Mouse (Mus musculus) retina, embryonic 14.5 days (tissue): ENCODE results near the gene Eef1e1.
"Not testable (repeated sequence)": the region's sequence is repeated elsewhere in the genome, so short reads cannot be mapped to it uniquely, and the experiment has no call there.

ENCODE experiments used
- DNase-seq: peaks from one replicate; pipeline ENCODE4 v3.0.0-alpha.2; 2015; ENCODE audit warnings: low spot score

Gene Eef1e1

DNA sequence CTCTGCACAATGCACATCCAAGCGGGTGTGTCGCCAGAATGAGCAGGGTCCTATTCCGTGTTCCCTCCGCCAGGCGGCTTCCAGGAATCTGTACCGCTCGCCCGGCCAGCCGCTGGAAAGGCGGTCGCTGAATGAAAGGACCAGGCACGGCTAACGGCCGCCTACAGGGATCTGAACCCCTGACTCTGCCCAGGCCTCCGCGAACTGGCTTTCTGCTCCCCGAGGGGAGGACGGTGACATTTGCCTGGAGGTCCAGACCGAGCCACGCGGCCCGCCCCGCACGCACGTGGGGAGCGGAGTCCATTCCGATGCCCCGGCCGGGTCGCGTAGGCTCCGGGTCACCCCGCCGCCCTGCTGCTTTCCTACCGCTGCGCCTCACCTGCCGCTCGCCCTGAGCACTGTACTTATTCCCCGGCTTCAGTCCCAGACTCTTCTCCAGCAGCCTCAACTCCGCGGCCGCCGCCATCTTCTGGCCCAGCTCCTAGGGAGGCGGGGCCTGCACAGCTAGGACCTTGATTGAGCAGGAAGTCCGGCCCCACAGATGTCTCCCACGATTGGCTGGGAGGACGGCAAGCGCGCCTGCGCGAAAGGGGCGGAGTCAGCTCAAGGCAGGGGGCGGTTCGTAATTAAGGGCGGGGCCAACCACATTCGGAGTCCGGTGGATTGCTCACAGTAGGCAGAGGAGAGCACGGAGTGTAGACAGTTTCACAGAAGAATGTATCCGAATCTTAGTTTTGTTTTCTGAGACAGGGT lies at the start of gene Eef1e1:
TSS of gene Eef1e1 (minus strand) at position 531 of the 753 bp plus-strand sequence.
- peak; percentile 95 for DNase-seq

GRCm38 (mm10) chr13:38690845-38691244 lies 32.0 kb upstream of the Eef1e1 start:
- DNase-seq = no peak

- DNase-seq = peak; percentile 69
Measured at GRCm38 (mm10) chr13:38690028-38690427, 31.2 kb upstream of the Eef1e1 start.

DNA sequence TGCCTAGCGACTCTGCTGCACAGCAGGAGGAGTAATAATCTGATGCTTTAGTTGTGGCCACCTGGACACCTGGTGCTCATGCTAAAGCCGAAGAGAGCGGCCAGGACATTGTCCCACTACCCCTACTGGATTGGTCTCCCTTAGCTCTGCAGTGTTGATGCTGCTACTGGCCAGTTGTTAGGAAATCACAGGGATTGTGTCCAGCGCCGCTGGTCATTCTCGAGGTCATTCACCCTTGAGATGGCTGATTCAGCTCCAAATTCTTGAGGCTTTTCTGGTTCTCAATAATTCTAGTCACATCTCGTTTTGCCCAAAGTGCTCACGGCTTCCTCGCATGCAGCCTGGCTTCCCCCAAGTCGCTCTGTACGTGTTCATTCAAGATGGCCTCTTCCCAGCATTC lies 29.9 kb upstream of the Eef1e1 start:
- no peak for DNase-seq

- peak; percentile 13 for DNase-seq
Measured at GRCm38 (mm10) chr13:38672336-38672735, 13.5 kb upstream of the Eef1e1 start.

DNA sequence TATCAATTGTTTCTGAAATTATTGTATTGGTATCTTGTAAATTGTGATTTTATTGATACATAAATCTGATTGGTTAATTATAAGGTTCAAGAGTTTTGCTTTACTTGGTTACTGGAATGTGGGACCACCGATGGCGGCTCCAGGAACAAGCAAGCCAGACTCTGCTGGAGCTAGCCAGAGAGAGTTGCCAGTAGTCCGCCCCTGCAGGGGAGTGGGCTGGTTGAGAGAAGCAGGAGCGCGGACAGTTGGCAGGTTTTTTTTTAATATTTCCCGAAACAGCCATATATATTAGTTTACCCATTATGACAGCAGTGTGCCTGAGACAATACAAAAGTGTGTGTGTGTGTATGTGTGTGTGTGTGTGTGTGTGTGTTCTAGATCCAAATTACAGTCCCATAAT lies 12.6 kb upstream of the Eef1e1 start:
- not testable (repeated sequence) for DNase-seq

- DNase-seq = no peak
Measured at GRCm38 (mm10) chr13:38670051-38670450, 11.2 kb upstream of the Eef1e1 start.

- peak; percentile 41 for DNase-seq
Measured at GRCm38 (mm10) chr13:38668514-38668913, 9.7 kb upstream of the Eef1e1 start.

GRCm38 (mm10) chr13:38664753-38665152 lies 5.9 kb upstream of the Eef1e1 start:
- DNase-seq = no peak

- DNase-seq = no peak
Measured at GRCm38 (mm10) chr13:38659524-38660136, 772 bp upstream of the Eef1e1 start.

- no peak for DNase-seq
Measured at GRCm38 (mm10) chr13:38657865-38658264, 993 bp downstream of the Eef1e1 start.

DNA sequence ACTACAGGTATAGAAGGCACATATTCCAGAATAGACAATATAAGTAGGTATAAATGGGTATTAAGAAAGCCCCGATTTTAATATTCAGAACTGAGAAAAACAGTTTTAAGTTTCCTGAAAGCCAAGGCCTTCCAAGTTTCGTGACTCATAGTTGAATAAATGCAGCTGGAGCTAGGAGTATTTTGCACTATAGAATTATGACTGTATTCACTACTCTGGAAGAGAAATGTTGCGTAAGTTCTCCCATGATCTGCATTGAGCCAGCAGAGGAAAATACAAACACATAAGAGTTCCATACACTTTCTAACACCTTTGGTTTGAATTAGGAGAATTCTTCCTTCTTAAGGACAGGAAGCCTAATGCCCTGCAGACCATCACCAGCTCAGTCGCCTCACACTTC lies 8.6 kb downstream of the Eef1e1 start:
- DNase-seq = no peak

- no peak for DNase-seq
Measured at GRCm38 (mm10) chr13:38649069-38649468, 9.8 kb downstream of the Eef1e1 start.

GRCm38 (mm10) chr13:38641414-38641813 lies 17.4 kb downstream of the Eef1e1 start:
- no peak for DNase-seq

DNA sequence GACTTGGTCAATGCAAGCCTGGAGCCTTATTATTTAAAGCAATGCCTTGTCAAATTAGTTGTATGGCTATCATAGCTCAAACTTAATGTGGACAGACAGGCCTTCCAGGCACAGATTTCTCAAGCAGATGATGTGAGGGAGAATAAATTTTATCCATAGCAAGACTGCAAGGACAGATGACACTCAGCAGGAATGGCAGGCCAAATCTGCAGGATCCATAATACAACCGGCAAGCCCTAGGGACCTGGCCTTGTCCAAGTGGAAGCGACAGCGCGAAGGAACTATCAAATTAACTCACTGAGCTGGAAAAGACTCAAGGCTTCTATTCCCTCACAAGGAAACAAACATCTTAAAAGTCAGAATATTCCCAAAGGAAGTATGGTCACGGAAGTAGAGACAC lies 17.9 kb downstream of the Eef1e1 start:
- DNase-seq = peak; percentile 32

DNA sequence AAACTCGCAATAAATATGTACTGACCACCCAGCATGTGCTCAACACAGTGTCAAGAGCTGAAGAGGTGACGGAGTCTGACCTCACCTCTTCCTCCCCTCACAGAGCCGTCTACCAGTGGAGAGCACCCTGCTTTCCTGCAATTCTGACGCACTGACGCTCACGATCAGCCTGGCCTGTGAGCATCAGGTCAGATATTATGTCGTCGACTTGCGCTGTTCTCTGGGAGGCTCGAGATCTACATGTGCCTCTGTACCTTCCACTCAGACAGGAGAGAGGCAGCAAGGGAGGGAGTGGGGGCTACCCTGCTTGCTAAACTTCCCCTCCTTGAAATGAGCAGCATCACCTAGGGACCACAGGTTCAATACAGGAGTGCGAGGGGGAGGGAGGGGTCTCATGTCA lies 20.2 kb downstream of the Eef1e1 start:
- no peak for DNase-seq

DNA sequence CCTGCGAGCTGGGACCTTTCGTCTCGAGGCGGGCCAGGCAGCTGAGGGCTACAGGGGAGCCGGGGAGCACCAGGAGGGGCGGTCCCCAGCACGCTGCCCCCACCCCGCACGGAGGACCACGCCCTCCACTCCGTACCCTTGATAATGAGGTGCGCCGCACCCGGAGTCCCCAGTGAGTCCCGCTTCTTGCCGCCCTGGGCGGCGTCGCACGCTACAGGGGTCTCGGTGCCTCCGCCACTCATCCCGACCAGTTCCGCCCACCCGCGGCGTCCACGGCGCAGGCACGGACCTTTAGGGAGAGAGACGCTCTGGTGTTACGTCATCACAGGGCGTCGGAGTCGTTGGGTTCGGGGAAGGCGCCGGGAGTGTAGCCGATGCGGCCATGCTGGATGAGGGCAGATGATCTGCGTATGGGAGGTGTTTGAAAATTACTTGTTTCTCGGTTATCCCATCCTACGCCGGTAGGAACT lies 24.0 kb downstream of the Eef1e1 start, which contains the start of gene Bloc1s5:
TSS of gene Bloc1s5 (minus strand) at position 310 of the 470 bp plus-strand sequence.
- peak; percentile 94 for DNase-seq

DNA sequence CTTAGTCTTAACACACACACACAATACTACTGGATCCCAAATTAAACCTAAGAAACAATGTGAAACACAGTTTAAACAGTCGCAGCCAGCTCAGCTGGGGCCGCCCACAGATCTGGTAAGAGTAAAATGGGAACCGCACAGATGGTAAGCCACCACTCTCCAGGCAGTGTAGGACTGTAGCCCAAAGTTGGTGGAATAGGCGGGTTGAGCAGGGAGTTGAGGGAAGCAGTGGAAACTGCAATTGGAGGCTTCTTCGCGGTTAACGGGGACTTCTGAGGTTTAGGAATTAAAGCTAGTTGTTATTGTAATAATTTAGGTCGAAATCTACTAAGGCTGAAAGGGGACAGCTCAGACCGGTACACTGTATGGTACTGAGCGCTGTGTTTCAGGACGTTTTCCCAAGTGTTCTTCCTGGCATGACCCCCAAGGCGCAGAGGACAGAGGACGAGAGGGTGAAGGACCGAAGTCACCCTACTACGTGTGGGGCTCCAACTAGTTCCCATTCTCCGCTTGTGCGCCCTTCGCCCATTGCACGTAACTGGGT lies 24.5 kb downstream of the Eef1e1 start:
- DNase-seq = peak; percentile 38

- no peak for DNase-seq
Measured at GRCm38 (mm10) chr13:38633287-38634000, 25.4 kb downstream of the Eef1e1 start.

GRCm38 (mm10) chr13:38632556-38632955 lies 26.3 kb downstream of the Eef1e1 start:
- DNase-seq = no peak

DNA sequence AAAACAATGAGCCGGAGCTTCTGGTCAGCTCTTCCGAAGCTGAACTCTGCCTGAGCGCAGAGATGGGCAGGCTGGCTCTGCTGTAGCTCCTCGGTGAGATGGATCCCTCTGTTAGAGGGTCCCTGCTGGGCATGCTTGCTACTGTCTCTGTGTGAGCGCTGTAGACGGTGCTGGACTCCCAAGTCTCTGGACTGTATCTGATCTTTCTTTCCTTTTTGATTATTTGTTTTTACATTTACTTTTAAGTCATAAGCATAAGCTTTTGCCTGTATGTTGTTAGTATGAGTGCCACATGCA lies 32.7 kb downstream of the Eef1e1 start:
- no peak for DNase-seq

- DNase-seq = peak; percentile 59
Measured at GRCm38 (mm10) chr13:38625492-38626228, 33.2 kb downstream of the Eef1e1 start.
